Mouse (Mus musculus) cerebellum, adult 2 months (tissue): ENCODE results near the gene Slc4a1ap. TPM values are rescaled to one million over a fixed set of nuclear protein-coding genes. Genes with fewer than 3 reads are reported as not detected.
"Not testable (repeated sequence)": the region's sequence is repeated elsewhere in the genome, so short reads cannot be mapped to it uniquely, and the experiment has no call there.

Experiments used
- DNase-seq, 2 experiments: peaks; one replicate each; pipeline ENCODE4 v3.0.0; 2021
- H3K27ac ChIP-seq: fragments of 200-500 bp; 2 replicates; pipeline ENCODE4 v1.5.1; 2012; ENCODE audit warnings: low read length, control low read depth, inconsistent platforms; ENCODE audit not compliant: insufficient read depth
- H3K27me3 ChIP-seq: fragments of 200-500 bp; 2 replicates; pipeline ENCODE4 v1.6.1; 2012; ENCODE audit warnings: inconsistent platforms, mild to moderate bottlenecking, low read length, moderate library complexity; ENCODE audit not compliant: control insufficient read depth, insufficient read depth
- H3K4me1 ChIP-seq: fragments of 200-500 bp; 2 replicates; pipeline ENCODE4 v1.6.1; 2011; ENCODE audit warnings: low read length; ENCODE audit not compliant: control insufficient read depth, insufficient read depth
- H3K4me3 ChIP-seq: fragments of 200-500 bp; replicated peaks from 2 replicates; pipeline ENCODE3; 2011; ENCODE audit warnings: mild to moderate bottlenecking, low read depth, low read length, control low read depth; ENCODE audit not compliant: insufficient read depth
- CTCF ChIP-seq: fragments of 200-500 bp; IDR thresholded peaks from 2 replicates; pipeline ENCODE4 v1.5.1; 2011; ENCODE audit warnings: low read depth, mild to moderate bottlenecking, control low read depth, low read length, moderate library complexity, borderline replicate concordance; ENCODE audit not compliant: insufficient read depth
- POLR2A ChIP-seq: fragments of 200-500 bp; IDR thresholded peaks from 2 replicates; pipeline ENCODE4 v1.6.1; 2011; ENCODE audit warnings: low read length, control low read depth, borderline replicate concordance; ENCODE audit not compliant: insufficient read depth
- WGBS: fragments of 180-500 bp; shearing (Covaris S2); methylation state at CpG from one replicate; pipeline ENCODE4 v1.1.7; 2018; 5-methylcytosine and 5-hydroxymethylcytosine counted together
- polyA plus RNA-seq: library from polyadenylated mRNA; depleted of rRNA; stranded (reverse); fragments of >200 nt; gene quantifications from 2 replicates; pipeline ENCODE4 v1.2.3, GENCODE M21; 2012

Gene Slc4a1ap
- polyA plus RNA-seq, 1 experiment = 26.3 TPM

DNA sequence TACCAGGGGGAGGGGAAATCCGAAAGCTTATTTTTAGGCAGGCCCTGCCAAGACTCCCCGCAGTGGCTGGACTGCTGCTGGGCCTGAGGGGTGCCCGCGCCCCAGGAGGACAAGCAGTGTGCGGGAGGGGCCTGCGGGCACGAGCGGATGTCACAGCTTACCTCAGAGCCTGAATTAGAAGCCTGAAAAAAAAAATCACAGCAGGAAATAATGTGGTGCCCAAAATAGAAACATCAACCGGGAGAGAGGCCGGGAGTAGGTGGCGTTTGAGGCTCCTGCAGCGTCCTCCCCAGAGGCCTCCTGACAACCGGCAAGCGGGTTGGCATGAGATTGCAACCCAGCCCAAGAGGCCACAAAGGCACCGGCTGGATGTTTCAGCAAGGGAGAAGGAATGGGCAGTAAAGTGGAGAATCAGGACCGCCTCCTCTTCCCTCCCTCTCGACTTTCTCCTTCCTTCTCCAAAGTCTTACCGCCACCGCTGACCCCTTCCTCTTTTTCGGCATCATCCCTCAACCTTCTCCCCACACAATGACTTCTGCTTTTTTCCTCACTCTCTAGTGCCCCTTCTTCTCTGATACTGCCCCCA, 44.3 kb downstream of the Slc4a1ap start:
- Histone ChIP-seq H3K27me3 (no peaks in the 10 kb centered on the region), H3K4me1 (peaks cover 9% of the 10 kb centered on the region; the same call in 1 of the 2 replicates), H3K27ac (no peak overlapping the region), H3K4me3 (peak overlapping the region; percentile 40)
- WGBS = 10% methylated on average over 20 of the region's 20 CpGs
- TF ChIP-seq POLR2A (no peak), CTCF (no peak)
- peak; percentile 70 to 73 for DNase-seq

- TF ChIP-seq POLR2A (no peak), CTCF (no peak)
- Histone ChIP-seq H3K4me3 (no peak overlapping the region), H3K4me1 (peaks cover 9% of the 10 kb centered on the region; the same call in 1 of the 2 replicates), H3K27ac (no peak overlapping the region), H3K27me3 (no peaks in the 10 kb centered on the region)
- 95% methylated on average over 3 of the region's 3 CpGs for WGBS
- no peak for DNase-seq
These were observed 46.9 kb downstream of the Slc4a1ap start for GRCm38 (mm10) chr5:31573722-31574121.

DNA sequence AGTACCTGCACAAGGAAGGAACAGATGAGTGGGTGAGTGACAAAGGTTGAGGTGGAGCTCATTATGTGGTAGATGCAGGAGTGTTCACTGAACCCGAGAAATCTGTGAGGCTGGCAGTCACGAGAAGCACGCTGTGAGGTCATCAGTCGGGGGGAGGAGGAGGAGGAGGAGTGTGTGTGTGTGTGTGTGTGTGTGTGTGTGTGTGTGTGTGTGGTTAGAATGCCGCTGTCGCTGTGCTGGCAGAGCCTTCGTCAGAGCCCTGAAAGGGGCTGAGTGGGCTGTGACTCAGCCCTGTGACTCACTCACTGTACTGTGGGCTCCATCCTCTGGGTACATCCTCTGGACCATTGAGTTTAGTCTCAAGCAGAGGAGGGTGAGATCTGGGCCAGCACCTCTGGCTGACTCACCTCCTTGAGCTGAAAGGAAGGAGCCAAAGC, 49.8 kb downstream of the Slc4a1ap start:
- no peak for DNase-seq
- Histone ChIP-seq H3K4me3 (no peak overlapping the region), H3K27me3 (no peaks in the 10 kb centered on the region), H3K27ac (no peak overlapping the region), H3K4me1 (peaks cover 2% of the 10 kb centered on the region; the same call in 1 of the 2 replicates)
- 60% methylated on average over 7 of the region's 7 CpGs for WGBS
- TF ChIP-seq CTCF (no peak), POLR2A (no peak)

GRCm38 (mm10) chr5:31581263-31581662, 54.5 kb downstream of the Slc4a1ap start:
- DNase-seq = no peak
- 61% methylated on average over 6 of the region's 6 CpGs for WGBS
- Histone ChIP-seq H3K27me3 (no peaks in the 10 kb centered on the region), H3K27ac (no peak overlapping the region), H3K4me3 (no peak overlapping the region), H3K4me1 (no peaks in the 10 kb centered on the region)
- no peak for TF ChIP-seq POLR2A
- no peak for TF ChIP-seq CTCF

DNA sequence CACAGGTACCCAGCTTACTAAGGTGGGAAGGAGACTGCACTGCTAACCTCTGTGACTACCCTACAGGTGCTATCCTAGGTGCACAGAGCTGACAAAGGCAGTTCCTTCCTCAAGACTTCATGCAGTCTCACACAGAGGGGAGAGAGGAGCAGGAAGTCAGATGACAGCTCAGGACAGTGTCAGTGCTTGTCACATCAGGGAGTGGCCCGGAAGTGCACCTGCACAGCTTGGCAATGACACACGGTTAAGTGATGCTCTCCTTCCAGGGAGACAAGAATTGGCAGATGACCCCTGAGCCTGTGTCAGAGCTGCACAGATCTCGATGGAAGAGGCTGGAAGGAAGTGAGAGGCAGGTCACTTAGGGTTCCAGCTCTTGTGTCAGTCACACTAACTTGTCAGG, 55.1 kb downstream of the Slc4a1ap start:
- Histone ChIP-seq H3K27ac (no peak overlapping the region), H3K4me1 (no peaks in the 10 kb centered on the region), H3K4me3 (no peak overlapping the region), H3K27me3 (no peaks in the 10 kb centered on the region)
- WGBS = 34% methylated on average over 3 of the region's 3 CpGs
- DNase-seq = no peak
- TF ChIP-seq CTCF (no peak), POLR2A (no peak)

DNA sequence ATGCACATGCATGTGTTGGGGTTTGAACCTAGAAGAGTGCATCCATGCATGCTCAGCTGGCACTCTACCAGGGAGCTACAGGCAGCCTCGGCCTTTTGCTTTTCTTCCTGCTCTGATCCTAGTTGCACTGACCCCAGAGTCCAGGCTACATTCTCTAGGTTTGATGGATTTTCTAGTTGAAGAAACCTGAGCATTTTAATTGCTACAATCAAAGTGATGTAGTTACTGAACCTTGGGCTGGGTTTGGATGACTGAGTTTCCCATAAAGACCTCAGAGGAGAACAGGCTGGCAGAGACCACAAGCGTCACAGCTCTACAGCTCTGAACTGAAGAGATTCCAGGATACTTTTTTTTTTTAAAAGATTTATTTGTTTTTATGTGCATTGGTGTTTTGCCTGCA, 56.5 kb downstream of the Slc4a1ap start:
- Histone ChIP-seq H3K4me1 (no peaks in the 10 kb centered on the region), H3K27me3 (no peaks in the 10 kb centered on the region), H3K27ac (no peak overlapping the region), H3K4me3 (no peak overlapping the region)
- TF ChIP-seq POLR2A (no peak), CTCF (no peak)
- DNase-seq = no peak
- WGBS = 61% methylated on average over 2 of the region's 2 CpGs

- Histone ChIP-seq H3K27me3 (no peaks in the 10 kb centered on the region), H3K4me1 (no peaks in the 10 kb centered on the region), H3K27ac (no peak overlapping the region), H3K4me3 (no peak overlapping the region)
- TF ChIP-seq CTCF = no peak
- TF ChIP-seq POLR2A = no peak
- WGBS = 91% methylated on average over 4 of the region's 4 CpGs
- no peak for DNase-seq
These were observed 58.7 kb downstream of the Slc4a1ap start for GRCm38 (mm10) chr5:31585526-31585925.

DNA sequence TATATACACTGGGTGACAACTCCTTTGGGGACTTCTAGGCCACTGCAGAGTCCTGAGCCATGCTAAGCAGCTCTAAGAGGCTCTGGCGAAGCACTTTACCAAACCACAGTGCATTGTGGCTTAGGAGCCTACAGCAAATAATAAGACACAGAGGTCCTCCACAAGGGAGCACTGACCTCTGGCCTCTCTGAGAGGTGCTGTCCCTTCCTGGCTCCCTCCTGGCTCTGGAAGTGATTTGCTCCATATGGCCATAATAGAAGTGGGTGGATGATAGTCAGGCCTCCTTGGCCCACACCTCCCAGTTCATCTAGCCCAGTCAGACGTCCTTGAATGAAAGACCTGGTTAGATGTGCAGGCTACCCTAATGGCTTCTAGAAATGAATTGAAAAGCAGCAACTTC, 61.2 kb downstream of the Slc4a1ap start:
- Histone ChIP-seq H3K4me3 (no peak overlapping the region), H3K27me3 (no peaks in the 10 kb centered on the region), H3K27ac (no peak overlapping the region), H3K4me1 (no peaks in the 10 kb centered on the region)
- no peak for DNase-seq
- TF ChIP-seq CTCF = no peak
- TF ChIP-seq POLR2A = no peak
- WGBS = 79% methylated on average over 2 of the region's 2 CpGs

DNA sequence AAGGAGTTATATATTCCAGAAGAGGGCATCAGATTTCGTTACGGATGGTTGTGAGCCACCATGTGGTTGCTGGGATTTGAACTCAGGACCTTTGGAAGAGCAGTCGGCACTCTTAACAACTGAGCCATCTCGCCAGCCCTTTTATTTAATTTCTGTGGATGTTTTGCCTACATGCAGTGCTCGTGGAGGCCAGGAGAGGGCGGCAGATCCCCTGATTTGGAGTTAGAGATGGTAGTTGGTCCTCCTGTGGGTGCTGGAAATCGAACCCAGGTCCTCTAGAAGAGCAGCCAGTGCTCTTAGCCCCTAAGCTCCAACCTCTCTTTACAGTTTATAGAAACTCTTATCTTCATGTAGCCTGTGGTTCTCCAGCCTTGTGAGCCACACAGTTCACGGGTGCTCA, 61.9 kb downstream of the Slc4a1ap start:
- 82% methylated on average over 8 of the region's 8 CpGs for WGBS
- H3K4me3 ChIP-seq, H3K27ac ChIP-seq, H3K4me1 ChIP-seq, H3K27me3 ChIP-seq, DNase-seq: not testable (repeated sequence)
